Mouse (Mus musculus) left cerebral cortex, postnatal 4 days (tissue): ENCODE data around the gene Mtrex. TPM values are rescaled to one million over a fixed set of nuclear protein-coding genes. Genes with fewer than 3 reads are reported as not detected.
A peak's percentile ranks its signal among the peaks of the same experiment; 100 is the strongest.

Experiments used
- DNase-seq: peaks from one replicate; pipeline ENCODE4 v3.0.0-alpha.2; 2022
- intact Hi-C: fragments of 180-260 bp; cut with DNase I; formaldehyde crosslinking; loops from one replicate; pipeline ENCODE4 v1.15.1; 2025
- total RNA-seq, 2 experiments: library from RNA; stranded (reverse); gene quantifications; 2 replicates each; pipeline ENCODE4 v1.2.3; 2021

Mtrex gene
- 10 to 100 TPM; 44.1 to 47.5 TPM for total RNA-seq

DNA sequence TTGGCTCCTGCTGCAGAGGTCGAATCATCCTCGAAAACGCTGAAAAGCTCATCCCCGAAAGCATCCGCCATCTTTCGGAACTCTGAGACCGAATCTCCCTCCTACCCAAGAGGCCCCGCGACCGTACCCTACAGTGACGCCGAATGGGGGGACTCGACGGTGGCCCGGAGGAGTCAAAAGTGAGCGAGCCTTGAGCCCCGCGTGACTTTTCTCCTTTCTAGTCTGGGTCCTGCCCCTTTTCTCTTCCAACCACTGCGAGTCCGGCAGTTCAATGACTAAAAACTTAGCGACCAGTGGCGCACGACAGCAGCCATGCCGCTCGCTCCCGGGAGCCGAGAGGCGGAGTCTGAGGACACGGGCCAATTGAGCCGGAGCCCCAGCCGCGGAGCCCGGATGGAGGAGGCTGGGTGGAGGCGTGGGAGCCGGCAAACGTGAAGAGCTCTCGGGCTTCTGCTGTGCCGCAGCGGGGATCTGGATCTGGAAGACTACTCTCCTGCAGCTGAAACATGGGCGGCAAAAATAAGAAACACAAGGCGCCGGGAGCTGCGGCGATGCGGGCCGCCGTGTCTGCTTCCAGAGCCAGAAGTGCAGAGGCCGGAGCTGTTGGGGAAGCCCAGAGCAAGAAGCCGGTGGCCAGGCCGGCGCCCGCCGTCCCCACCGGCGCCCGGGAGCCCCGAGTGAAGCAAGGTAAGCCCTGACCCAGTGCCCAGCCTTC lies at the start of gene Mtrex, which contains the start of gene Dhx29:
Mtrex (minus strand) TSS at position 112 of the 715 bp plus-strand sequence.
Dhx29 (plus strand) TSS at position 168 of the 715 bp plus-strand sequence.
- DNase-seq = peak; percentile 99
- intact Hi-C loops = no loop called here

DNA sequence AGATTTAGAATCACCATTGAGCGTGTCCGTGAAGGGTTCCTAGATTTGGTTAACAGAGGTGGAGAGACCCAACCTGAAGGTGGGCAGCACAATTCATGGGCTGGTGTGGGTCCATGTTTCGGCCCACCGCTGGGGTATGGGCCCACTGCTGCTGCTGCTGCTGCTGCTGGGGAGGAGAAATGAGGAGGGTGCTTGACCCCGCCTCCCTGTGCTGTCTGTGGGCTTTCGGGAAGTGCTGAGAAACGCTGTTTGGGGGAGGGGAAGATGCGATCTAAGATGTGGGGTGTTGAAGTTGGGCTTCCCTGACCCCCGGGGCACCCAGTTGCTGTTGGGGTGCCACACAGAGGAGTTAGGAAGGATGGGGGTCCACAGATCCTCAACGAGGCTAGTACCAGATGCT lies 49.5 kb upstream of the Mtrex start:
- intact Hi-C loops = no loop called here

DNA sequence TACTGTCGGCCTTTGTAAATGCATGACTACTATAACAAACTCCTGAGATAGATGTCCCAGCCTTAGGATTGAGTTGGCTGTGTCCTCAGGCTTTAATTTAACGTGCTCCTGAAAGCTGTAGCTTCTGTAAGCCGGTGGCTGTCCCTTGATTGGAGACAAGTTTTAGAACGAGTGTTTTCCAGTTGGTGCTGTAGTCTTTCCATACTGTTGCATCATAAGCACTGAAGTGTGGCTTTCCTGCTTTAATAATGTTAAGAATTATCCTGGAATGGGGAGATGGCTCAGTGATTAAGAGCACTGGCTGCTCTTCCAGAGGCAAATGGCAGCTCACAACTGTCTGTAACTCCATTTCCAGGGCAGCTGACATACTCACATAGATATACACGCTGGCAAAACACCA lies 40.1 kb upstream of the Mtrex start:
- intact Hi-C loops = no loop called here
- DNase-seq = no peak

More for the DNA sequence above, 49.5 kb upstream of the Mtrex start:
- no peak for DNase-seq

DNA sequence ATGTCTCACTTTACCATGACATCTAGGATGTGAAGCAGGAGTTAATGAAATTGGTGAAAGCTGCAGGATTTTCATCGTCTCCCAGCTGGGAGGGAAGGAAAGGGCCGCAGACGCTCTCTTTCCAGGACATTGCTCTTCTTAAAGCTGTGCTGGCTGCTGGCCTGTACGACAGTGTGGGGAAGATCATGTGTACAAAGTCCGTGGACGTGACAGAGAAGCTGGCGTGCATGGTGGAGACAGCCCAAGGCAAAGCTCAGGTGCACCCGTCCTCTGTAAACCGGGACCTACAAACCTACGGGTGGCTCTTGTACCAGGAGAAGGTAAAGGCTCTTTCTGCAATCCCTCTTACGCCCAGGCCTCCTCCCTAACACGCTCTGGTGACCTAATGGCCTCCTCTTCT lies 37.2 kb upstream of the Mtrex start:
- intact Hi-C loops = no loop called here
- no peak for DNase-seq

DNA sequence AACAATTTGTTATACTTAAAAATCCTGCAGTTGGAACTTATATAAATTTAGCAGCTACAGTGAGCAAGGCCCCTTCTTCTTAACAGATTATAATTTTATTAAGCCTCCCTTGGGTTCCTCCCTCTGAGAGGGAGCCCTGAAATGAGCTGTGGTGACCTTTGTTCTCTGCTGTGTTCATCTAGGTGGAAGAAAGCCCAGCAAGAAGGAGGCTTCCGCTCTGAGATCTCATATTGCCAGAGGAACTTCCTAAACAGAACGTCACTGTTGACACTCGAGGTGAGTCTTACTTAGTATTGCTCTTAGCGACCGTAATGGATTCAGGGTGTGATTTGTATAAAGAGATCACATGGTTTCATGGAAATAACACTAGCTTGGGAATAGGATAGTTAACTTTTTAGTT lies 35.9 kb upstream of the Mtrex start:
- DNase-seq = no peak
- intact Hi-C loops = no loop called here

DNA sequence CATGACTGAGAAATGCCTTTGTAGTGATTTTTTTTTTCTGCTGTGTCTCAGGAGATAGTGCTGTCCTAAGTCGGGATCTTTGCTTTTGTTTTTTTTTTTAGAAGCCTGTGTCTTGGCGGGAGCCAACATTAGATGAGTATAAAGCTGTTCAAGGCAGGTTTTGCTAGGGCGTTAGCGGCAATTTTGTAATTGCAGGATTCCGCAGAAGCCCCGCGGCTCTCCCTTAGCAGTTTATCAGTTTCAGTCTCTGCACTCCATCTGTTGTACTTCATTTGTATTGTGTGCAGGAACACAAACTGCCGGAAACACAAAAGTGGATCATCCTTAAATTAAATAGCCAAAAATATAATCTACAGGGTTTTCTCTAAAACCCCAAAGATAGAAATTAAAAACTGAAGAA lies 26.9 kb upstream of the Mtrex start:
- intact Hi-C loops = loop anchor here (10.0 kb wide), 1 partner anchor 59 kb away; no protein-coding TSS in a partner anchor
- DNase-seq = no peak

DNA sequence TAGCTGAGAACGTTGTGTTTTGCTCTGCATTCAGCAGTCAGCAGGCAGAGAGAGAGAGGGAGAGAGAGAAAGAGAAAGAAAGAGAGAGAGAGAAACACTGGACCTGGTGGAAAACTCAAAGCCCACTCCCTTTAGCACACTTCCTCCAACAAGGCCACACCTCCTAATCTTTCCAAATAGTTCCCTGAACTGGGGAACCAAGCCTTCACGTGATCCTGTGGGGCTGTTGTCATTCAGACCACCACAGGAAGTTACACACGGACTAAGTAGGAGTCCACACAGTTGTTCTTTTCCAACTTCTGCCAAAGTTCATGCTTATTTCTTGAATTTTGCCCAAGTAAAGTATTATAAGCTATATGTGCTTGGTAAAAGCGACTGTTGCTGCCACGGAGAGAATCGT lies 18.7 kb upstream of the Mtrex start:
- intact Hi-C loops = no loop called here
- no peak for DNase-seq

DNA sequence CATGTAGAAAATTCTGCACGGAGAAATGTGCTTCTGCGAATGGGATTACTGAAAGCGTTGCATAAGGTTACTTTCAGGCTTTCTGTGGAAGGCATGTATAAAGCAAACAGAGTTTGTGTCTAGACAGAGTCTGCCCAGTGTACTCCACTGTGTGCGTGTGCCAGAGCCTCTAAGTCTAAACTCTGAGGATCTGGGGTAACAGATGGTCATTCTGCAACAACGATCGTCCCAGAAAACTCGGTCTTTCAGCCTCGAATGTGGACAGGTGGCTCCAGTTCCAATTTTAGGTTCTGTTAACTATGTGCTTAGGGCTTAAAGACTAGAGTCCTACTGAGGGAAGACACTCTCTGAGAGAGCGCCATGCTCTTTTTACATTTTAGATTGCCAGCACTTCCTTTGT lies 18.1 kb upstream of the Mtrex start:
- intact Hi-C loops = no loop called here
- DNase-seq = no peak

DNA sequence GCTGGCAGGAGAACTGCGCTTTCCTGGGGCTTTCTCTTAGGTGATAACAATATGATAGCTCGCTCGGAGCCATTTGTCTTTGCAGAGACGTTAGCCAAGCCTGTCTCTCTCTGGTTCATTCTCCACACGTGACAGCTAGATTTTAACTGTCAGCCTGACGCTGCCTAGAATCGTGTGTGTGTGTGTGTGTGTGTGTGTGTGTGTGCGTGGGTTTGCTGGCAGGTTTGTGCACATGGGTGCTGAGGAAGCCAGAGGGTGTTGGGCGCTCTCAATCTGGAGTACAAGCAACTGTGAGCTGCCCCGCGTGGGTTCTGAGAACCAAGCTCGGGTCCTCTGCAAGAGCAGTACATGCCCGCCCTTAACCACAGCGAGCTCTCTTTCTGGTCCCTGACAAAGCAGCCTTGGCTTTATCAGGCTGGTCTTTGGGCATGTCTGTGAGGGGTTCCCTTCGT lies 14.7 kb upstream of the Mtrex start:
- intact Hi-C loops = no loop called here

DNA sequence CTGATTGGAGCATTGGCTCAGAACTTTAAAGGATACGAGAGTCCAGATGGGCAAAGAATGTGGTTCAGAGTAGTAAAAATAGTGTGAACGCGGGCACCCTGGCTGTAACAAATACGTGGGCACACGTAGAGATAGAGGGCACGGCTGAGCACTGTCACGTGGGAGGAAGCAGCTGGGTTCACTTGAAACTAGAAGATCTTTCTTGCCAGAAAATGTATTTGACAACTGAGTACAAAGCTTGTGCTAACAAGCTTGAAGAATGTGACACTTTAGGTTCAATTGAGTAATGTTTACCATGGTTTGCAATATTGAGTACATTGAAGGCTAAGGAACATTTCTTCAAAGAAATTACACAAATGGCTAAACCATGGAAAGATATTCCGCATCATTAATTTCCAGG lies 10.9 kb upstream of the Mtrex start:
- intact Hi-C loops = no loop called here
- no peak for DNase-seq

More for the DNA sequence above, 14.7 kb upstream of the Mtrex start:
- no peak for DNase-seq

DNA sequence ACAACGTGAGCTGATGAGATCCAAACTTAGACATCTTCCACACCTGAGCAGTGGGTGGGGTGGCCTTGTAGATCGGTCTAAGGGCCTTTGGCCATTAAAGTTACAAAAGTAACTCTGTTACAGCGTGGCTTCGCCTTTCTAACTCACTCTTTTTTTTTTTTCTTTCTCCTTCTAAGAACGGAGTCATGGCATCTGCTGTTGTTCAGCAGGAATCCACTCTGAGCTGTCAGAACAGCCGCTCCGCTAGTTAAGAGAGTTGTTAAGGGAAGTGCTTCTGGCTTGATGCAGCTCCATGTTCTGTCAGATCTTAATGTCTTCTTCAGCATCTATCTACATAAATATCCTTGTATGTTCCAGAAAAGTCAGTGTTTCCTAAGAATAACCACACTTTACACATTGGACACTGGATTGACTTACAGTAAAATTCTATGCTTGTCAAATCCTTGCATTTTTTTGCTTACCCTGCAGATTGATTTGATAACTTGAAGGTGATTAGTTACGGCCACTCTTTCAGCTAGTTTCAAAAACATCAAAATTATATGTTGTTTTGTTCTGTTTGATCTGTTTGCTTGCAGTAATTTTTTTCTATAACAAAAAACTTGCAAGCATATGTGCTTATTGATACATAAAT lies 955 bp upstream of the Mtrex start:
- DNase-seq = no peak
- intact Hi-C loops = no loop called here

DNA sequence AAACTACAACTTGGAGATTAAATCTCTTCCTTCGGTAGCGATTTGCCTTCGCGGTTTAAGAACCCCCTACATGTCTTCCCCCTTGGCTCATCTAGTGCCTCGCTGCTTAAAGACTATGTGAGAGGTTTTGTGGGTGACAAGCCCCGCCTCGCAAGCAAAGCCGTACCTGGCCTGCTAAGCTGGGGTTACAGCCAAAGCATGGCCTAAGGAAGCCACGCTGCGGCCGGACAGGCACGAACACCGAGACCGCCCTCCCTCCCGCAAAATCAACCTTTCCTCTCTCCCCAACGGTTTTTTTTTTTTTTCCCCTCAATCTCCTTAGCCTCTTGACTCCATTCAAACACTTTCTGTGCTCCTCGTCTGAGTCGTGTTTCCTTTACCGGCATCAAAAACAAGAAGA lies 402 bp downstream of the Mtrex start:
- DNase-seq = peak; percentile 14
- intact Hi-C loops = no loop called here

DNA sequence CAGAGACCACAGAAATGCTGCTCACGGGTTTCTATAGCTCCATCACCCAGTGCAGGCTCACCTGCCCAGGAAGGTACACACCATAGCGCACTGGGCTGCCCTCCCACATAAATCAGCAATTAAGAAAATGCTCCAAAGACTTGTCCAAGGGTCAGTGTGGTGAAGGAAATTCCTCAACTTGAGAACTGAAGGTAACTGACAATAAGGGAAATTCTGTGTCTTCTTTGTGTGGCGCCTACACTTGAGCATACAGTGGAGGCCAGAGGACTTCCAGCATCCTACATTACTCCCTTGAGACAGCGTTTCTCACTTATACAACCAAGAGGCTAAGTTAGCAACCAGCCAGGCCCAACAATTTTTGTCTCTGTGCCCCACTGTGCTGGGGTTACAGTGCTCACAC lies 1.2 kb downstream of the Mtrex start:
- no peak for DNase-seq
- intact Hi-C loops = no loop called here

DNA sequence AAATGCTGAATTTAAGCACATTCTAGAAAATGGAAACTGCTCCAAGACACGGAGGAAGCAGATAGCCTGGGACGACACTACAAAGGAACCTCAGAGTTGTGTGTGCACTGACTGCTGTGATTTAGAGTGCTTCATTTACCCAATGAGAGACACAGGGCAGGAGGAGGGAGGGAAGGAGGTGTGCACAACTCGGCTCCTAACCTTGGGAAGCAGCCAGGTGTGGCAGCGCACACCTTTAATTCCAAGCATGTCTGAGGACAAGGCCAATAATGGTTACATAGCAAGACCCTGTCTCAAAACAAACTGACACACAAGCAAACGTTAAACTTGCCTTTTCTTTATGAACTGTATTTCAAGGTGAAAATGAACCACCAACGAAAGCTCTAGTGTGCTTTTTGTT lies 1.9 kb downstream of the Mtrex start:
- intact Hi-C loops = no loop called here
- DNase-seq = no peak

DNA sequence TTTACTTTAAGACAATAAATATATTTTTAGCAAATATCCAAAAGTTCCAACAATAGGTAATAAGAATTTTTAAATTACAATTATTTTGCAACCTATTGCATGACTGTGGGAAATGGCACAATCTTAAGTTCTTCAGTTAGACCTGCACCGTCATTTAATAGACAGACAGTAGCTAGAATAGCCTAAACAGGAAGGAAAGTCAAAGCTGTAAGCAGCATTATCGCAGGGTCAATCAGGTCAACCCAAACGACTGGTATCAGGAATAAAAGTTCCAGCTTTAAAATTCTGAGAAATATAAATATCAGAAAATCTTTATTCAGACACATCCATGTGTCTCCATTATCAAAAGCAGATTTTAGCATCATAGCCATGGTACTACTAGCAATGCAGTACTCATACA lies 6.3 kb downstream of the Mtrex start:
- intact Hi-C loops = no loop called here

DNA sequence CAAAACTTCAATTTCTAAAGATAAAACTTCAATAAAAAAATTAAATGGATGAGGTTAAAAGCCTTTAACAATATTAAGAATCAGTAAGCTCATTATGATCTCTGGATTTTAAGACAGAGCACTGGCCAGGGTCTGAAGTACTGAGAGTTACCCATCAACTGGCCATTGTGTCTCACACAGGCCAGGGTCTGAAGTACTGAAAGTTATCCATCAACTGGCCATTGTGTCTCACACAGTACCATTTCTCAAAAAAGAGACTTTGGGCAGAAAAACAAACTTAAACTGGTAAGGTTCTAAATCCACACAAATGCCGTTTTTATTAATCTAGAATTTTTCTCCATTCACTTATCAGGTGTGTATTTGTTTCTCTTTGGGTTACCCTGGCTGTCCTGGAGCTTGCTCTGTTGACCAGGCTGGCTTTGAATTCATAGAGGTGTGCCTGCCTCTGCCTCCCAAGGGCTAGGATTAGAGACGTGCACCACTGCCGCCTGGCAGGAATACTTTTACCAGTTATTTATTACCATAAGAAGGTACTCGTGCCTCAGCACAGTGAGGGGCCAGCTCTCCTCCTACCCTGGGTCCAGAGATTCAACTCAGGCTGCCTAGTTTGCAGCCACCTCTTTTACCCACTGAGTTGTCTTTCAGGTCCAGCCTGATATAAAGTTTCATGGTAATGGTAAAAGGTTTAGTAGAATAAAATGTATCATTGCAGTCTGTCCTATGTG lies 7.9 kb downstream of the Mtrex start:
- intact Hi-C loops = no loop called here
- DNase-seq = no peak

More for the DNA sequence above, 6.3 kb downstream of the Mtrex start:
- DNase-seq = no peak

DNA sequence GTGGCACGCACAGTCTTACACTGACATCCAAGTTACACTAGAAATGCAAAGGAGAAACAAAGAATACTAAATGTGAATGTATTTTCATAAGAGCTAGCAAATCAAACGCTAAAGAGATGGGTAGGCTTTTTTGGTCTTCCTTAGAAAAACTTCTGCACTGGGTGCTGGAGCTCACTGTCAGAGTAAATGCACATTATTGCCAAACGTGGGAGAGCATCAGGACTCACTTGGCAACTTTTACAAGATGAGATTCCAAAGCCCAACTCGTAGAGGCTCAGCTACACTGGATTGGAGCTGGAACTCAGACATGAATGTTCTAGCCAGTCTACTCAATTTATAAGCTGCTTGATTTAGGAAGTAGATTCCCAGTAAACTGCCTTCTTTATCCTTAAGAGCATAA lies 16.8 kb downstream of the Mtrex start:
- DNase-seq = no peak
- intact Hi-C loops = loop anchor here (5.0 kb wide), 1 partner anchor 33 kb away; no protein-coding TSS in a partner anchor

DNA sequence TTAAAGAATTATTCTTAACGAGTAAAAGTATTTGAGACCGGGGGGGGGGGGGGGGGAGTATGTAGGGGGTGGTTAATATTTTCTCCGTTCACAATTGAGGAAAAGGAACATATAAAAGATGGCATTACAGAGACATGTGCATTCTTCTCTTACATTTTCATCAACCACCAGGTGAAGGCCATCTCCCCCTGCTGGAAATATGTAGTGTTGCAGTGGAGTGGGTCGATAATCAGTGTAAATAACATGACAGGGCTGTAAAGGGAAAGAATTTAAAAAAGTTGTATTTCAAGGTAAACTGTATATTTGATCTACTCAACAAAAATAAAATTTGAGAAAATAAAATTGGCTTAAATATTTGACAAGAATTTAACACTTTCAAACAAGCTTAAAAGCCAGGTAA lies 17.5 kb downstream of the Mtrex start:
- intact Hi-C loops = loop anchor here (5.0 kb wide), 2 partner anchors 32 to 237 kb away; no protein-coding TSS in a partner anchor
- DNase-seq = peak; percentile 33

DNA sequence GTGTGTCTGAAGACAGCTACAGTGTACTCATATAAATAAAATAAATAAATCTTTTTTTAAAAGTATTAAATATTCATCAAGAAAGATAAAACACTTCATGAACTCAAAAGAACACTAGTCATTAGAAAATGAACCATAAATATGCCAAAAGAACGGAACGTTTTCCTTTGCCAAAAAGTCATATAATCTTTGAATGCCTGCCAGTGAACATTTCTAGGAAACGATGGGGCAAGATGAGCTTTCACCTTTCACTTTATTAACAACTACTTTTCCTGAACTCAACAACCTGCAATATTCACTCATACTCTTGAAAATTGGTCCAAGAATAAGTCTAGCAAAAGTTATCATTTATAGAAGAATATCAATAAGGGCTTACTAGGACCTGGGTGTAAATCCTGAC lies 25.0 kb downstream of the Mtrex start:
- no peak for DNase-seq
- intact Hi-C loops = no loop called here

DNA sequence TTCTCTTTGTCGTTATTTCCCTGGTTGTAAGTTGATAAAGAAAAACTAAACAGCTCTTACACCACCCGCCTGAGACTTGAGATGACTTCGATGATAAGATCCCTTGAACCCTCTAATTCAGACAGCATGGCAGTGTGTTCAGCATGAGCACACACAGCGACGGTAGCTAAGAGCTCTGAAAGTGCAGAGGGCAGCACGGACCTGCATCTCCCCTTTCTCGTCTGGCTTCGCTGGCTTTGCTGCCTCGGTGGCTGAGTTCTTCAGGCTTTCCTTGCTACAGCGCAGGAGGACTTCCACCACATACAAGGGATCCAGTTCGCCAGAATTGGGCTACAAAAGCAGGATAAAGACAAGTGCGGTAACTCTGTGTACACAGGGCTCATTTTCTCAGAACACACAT lies 40.0 kb downstream of the Mtrex start:
- no peak for DNase-seq
- intact Hi-C loops = no loop called here

DNA sequence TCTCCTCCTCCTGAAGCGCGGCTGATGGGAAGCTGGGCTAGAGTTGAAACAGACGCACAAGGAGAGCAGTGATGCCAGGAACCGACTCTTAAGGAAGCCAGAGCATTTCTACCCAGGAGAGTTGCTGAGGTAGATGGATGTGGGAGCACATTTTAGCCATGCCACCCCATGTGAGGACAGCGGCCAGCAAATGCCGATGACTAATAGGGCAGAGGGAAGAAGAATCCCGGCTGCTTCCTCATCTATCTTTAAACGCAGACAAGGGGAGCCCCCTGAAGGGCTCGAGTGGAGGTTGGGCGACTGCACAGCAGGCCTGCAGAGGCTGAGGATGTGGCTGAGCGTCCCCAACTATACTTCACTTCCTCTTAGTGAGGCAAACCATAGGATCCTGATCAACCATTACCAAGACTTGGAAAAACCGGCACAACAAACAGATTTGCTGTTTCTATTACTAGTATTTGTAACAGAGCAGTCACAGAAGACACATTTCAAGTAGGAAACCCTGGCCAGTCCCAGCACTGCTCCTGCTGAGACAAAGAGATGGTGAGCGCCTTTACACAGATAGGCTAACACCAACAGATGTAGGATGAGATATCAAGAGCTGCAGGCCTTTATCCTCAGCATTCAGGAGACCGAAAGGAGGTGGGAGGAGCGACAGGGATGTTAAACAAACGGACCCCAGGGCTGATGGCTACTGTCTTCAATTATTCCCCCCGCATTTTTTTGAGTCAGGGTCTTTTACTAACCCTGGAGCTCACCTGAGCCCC lies 55.5 kb downstream of the Mtrex start:
- DNase-seq = no peak
- intact Hi-C loops = no loop called here
